Mouse (Mus musculus): ENCODE data around the gene Rasa3.

DNA sequence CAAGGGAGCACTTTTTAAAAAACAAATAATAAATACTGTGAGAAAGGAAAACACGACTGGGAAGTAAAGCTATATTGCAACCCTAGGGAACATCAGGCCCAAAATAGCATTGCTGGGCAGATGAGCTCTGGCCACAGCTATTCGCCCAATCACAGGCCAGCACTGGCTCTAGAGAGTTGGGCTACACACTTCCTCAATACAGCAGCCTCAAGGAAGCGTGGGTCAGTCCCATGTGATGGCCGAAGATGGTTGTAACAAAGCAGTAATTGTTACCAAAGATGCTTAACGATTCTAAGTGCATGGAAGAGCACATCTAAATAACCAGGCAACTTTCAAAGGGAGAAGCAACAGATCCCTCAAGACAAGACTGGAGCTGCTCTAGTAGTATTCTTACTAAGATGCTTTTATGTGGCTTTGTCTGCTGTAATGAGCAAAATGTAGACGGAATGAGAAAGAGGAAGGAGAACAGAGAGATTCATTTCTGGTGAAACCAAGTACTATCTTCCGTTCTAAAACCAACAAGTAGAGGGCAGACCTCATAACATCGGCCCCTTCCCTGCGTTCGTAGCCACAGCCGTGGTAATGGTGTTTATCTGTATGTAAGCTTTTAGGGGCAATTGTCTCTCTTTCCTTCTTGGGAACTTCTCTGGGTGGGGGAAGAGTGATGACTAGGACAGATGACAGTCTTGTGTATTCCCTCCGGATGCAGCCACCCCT, 3.0 kb downstream of the Rasa3 start:
- no peak for TF ChIP-seq CTCF (IDR thresholded peaks at IDR 0.05; ENCODE audit: insufficient read depth, low read length)
- TF ChIP-seq POLR2A (IDR thresholded peaks at IDR 0.05; ENCODE audit: borderline replicate concordance, extremely low read depth, low read depth, low read length), result no peak

Data from lung, adult 2 months (tissue).